Mouse (Mus musculus) urinary bladder, postnatal 25 days (tissue): ENCODE results near the gene Pbp2.

Source experiments
- DNase-seq: peaks from one replicate; pipeline ENCODE4 v3.0.0; 2022; ENCODE audit warnings: low spot score

The Pbp2 gene

GRCm38 (mm10) chr6:135310305-135310704 is at the start of gene Pbp2:
Gene Pbp2 (minus strand): TSS chr6:135310405.
- no peak for DNase-seq

GRCm38 (mm10) chr6:135354953-135355352 is 44.7 kb upstream of the Pbp2 start:
- DNase-seq: no peak

DNA sequence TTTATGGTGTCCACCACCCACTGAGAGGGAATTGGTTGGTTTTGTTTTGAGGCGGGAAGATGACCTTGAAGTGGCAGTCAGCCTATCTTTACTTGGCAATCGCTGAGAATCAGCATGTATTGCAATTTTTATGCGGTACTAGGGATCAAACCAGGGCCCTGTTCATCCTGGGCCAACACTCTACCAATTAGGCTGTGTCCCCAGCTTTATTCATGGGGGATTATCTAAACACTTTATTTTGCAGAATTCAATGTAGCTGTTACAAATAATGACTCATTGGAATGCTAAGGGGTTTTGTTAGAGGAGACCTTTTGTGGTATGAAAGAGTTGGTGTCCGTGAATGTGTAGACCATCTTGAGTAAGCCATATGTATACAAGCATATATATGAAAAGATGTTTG is 42.3 kb upstream of the Pbp2 start:
- DNase-seq: no peak

- no peak for DNase-seq
Measured at GRCm38 (mm10) chr6:135351638-135352302, 41.6 kb upstream of the Pbp2 start.

- DNase-seq: no peak
Measured at GRCm38 (mm10) chr6:135341076-135341378, 30.8 kb upstream of the Pbp2 start.

- DNase-seq: no peak
Measured at GRCm38 (mm10) chr6:135340355-135341075, 30.3 kb upstream of the Pbp2 start.

GRCm38 (mm10) chr6:135336376-135336775 is 26.2 kb upstream of the Pbp2 start:
- DNase-seq: no peak

GRCm38 (mm10) chr6:135333994-135334651 is 23.9 kb upstream of the Pbp2 start:
- peak; percentile 36 for DNase-seq

- no peak for DNase-seq
Measured at GRCm38 (mm10) chr6:135332737-135333281, 22.6 kb upstream of the Pbp2 start.

GRCm38 (mm10) chr6:135331916-135332315 is 21.7 kb upstream of the Pbp2 start:
- DNase-seq: no peak

DNA sequence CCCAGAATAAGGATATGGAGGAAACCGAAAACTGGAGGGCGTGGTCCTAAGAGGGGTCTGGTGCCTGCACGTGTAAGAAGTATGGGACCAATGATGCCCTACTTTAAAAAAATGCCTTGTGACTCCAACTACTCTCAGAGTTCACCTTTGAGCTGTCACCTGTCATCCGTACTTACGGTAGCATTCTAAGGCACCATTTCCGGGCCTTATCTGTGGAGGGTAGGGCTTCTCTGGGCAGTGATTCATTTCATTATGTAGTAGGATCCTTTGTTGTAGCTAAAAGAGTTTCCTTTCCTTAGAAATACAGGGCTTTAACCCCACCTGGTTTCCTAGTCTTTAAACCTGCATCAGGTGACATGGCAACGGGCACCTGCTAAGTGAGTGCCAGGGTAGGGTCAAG is 16.6 kb upstream of the Pbp2 start:
- no peak for DNase-seq

DNA sequence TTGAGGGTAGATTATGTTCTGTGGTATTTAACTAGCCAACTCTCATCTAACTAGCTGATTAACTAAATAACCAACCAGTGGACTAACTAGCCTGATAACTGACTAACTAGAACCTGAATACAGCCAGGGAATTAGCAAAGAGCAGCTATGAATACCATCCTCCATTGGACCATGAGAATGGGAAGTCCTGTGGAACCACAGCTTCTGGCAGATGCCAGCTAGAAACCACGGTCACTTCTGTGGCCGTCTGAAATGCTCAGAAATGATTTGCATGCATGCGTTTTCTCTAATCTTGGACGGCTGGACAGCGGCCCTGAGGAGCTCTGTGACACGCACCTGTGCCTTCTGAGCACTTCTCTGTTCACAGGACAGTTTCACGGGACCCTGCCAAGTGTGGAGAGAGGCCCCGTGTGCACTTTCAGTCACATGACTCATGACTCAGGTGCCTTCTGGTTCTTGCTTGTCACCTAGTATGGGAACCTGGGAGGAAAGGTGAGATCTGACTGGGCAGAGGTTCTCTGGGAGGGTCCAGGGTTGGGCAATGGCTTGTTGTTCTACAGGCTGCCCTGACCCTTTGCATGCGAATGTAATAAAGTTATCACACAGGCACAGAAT is 14.6 kb upstream of the Pbp2 start:
- DNase-seq: no peak

- DNase-seq: no peak
Measured at GRCm38 (mm10) chr6:135324111-135324510, 13.9 kb upstream of the Pbp2 start.

DNA sequence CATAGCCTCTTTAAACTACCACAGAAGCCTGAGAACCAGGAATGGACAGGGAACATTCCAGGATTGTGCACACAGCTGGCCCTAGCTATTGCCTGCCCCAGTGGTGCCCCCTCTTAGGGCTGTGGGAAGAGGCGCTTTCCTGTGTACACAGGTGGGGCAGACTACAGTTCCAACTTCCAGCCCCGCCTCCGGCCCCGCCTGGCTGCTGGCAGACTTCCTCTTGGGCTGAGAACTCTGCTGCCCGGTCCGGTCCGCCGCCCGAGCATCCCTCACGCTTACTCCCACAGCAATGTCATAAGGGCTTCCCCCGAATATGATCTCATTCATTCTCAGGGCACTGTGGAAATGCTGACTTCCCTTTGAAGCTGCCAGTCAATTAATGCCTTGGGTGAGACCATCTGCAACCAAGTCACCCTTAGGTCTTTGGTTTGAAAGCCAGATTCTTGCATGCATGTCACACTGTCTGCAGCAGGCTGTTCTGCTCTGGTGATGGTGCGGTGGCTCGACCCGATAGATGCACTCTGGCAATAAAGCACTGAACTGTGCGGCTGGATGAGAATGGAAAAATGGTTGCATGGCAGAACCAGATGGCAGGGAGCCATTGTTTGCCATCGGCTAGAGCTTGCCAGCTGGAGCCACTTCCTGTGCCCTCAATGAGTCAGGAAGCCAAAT is 13.2 kb upstream of the Pbp2 start:
- peak; percentile 63 for DNase-seq

DNA sequence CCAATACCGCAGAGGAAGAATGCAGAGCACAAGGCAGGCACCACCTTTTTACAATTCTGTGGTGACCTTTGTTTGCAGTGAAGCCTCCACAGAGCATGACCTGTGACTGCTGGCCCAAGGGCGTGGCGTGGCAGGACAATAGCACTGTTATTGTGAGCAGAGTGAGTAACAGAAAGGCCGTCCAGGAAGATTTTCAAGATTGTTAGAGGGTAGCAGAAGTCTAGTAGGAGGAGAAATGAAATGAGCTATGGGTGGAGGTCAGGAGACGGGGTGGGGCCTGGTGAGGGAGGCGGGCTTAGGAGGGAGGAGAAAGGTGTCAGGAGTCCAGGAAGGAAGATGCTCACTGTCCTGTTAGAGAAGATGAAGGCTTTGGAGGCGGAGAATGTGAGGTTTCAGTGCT is 12.5 kb upstream of the Pbp2 start:
- no peak for DNase-seq

- no peak for DNase-seq
Measured at GRCm38 (mm10) chr6:135319431-135319933, 9.3 kb upstream of the Pbp2 start.

DNA sequence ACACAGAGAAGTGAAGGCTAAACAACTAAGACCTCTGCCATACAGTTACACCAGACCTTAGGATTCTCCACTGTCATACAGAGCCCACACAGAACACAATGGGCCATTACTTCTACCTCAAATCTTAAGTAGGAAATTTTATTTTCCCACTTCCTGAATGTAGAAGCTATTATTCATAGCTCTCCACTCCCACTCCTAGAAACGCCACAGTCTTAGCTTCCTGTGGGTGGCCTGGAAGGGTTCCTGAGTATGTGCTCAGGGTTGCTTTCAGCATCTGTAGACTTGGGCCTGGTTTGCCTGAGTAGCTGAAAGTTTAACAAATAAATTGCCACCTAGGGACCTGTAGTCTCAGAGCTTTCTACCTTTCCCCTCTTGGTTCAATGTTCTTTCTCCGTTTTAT is 5.9 kb upstream of the Pbp2 start:
- DNase-seq: no peak

DNA sequence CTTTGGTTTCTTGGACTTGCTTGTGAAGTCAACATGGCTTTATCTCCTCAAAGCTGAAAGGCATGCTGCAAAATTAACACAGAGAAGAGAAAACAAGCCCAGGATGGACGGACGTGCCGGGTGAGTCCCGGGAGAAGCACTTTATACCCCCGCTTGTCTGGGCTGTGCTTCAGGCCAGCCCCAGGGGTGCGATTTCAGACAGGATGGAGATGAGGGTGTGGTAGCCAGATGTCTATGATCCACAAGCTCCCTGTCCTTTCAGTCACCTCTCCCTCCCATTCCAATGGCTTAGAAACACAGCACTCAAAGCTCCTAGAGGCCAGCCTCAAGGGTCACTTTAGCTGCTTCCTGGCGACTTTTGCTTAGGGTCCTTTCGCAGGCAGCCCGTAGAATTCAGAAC is 3.8 kb upstream of the Pbp2 start:
- DNase-seq: no peak

DNA sequence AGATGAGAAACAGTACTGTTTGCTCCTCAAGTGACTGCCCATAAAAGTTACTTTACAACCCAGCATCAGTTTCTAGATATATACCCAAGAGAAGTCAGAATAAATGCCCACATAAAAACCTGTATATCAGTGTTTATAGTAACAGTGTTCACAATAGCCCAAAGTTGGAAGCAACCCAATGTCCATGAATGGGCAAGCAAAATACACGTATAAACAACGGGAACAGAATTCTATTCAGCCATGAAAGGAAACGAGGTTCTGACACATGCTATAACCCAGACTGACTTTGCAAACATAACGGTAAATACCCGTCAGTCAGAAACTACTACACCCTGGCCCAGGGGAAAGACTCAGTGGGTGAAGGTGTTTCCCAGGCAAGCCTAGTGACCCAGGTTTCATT is 1.8 kb upstream of the Pbp2 start:
- no peak for DNase-seq

DNA sequence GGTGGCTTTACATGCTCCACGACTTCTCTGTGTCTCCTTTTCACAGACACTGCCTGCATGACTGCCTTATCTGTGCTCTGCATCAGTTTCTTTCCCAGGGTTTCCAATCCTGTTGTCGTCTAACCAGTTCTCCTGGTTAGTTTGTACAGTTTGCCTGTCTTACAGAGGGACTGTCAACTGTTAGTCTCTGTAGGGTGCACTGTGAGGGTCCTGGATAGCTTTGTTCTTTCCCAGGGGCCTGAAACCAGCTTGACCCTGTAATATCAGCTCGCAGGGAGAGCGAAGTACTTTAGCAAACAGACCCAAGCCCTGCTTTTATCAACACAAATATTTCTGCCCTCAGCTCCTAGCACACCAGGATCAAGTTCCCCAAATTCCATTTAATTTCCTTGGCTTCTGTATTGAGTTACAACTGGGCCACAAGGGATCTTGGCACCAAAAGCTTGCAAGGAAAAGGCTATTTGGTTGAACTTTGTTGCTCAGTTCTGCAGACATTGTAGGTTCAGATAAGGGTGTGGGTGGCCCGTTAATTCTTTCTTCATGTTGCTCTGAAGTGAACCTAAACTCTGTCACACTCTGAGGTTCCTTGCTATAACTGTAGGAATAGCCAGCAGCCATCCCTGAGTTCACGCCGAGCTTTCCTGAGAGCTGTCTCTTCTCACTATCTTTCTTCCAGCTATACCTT is 5.5 kb downstream of the Pbp2 start:
- DNase-seq: no peak

- no peak for DNase-seq
Measured at GRCm38 (mm10) chr6:135302421-135303125, 7.6 kb downstream of the Pbp2 start.
